Mouse (Mus musculus): Measurements from ENCODE around the gene Snrpd2. TPM values are rescaled to one million over a fixed set of nuclear protein-coding genes. Genes with fewer than 3 reads are reported as not detected.
A peak's percentile ranks its signal among the peaks of the same experiment; 100 is the strongest.
"Not testable (repeated sequence)": the region's sequence is repeated elsewhere in the genome, so short reads cannot be mapped to it uniquely, and the experiment has no call there.

Gene Snrpd2
- polyA plus RNA-seq, 1 experiment from 2014 or later: 122 TPM

GRCm38 (mm10) chr7:19151121-19151520 is 1.6 kb downstream of the Snrpd2 start:
- H3K4me3 ChIP-seq (replicated peaks): peak overlapping the region; percentile 64; the same call in 1 of the 2 replicates
- 0 out of 2 replicates have a peak overlapping the region, but pooled peaks have one; percentile 67 for H3K9ac ChIP-seq (replicated peaks)
- not testable (repeated sequence) for H3K9me3 ChIP-seq (replicated peaks); H3K27ac ChIP-seq (replicated peaks); ATAC-seq (ENCODE audit: low FRiP score); H3K27me3 ChIP-seq (replicated peaks)
- peak overlapping the region; percentile 74; the same call in 1 of the 2 replicates for H3K4me2 ChIP-seq
- peaks cover 30% of the 10 kb centered on the region for H3K4me1 ChIP-seq
- H3K36me3 ChIP-seq: peaks cover 38% of the 10 kb centered on the region
- 91% methylated on average over 10 of the region's 10 CpGs for WGBS

GRCm38 (mm10) chr7:19154796-19155195 is 5.3 kb downstream of the Snrpd2 start:
- Histone ChIP-seq H3K27me3 (replicated peaks) (peaks cover 6% of the 10 kb centered on the region), H3K4me1 (peaks cover 34% of the 10 kb centered on the region), H3K9me3 (replicated peaks) (no peaks in the 10 kb centered on the region), H3K4me3 (replicated peaks) (no peak overlapping the region), H3K27ac (replicated peaks) (no peak overlapping the region), H3K9ac (replicated peaks) (no peak overlapping the region), H3K4me2 (no peak overlapping the region), H3K36me3 (peaks cover 38% of the 10 kb centered on the region)
- no peak for ATAC-seq (ENCODE audit: low FRiP score)
- 80% methylated on average over 8 of the region's 8 CpGs for WGBS

- no peak for ATAC-seq (ENCODE audit: low FRiP score)
- peaks cover 11% of the 10 kb centered on the region for H3K27me3 ChIP-seq (replicated peaks)
- no peak overlapping the region for H3K9ac ChIP-seq (replicated peaks)
- H3K4me1 ChIP-seq: peaks cover 33% of the 10 kb centered on the region
- 50% methylated on average over 13 of the region's 13 CpGs for WGBS
- no peaks in the 10 kb centered on the region for H3K9me3 ChIP-seq (replicated peaks)
- H3K27ac ChIP-seq (replicated peaks): 0 out of 2 replicates have a peak overlapping the region, but pooled peaks have one; percentile 23
- no peak overlapping the region for H3K4me3 ChIP-seq (replicated peaks)
- H3K4me2 ChIP-seq: no peak overlapping the region
- peaks cover 38% of the 10 kb centered on the region for H3K36me3 ChIP-seq
Observed at GRCm38 (mm10) chr7:19155825-19156475, 6.4 kb downstream of the Snrpd2 start.

- peaks cover 30% of the 10 kb centered on the region for H3K36me3 ChIP-seq
- WGBS: 5% methylated on average over 30 of the region's 30 CpGs
Observed at GRCm38 (mm10) chr7:19157160-19157800, 7.8 kb downstream of the Snrpd2 start.

GRCm38 (mm10) chr7:19158601-19159000 is 9.1 kb downstream of the Snrpd2 start:
- Histone ChIP-seq H3K4me2 (no peak overlapping the region), H3K4me3 (replicated peaks) (no peak overlapping the region), H3K27me3 (replicated peaks) (peaks cover 28% of the 10 kb centered on the region), H3K4me1 (peaks cover 30% of the 10 kb centered on the region), H3K9ac (replicated peaks) (no peak overlapping the region), H3K9me3 (replicated peaks) (no peaks in the 10 kb centered on the region), H3K36me3 (peaks cover 18% of the 10 kb centered on the region), H3K27ac (replicated peaks) (no peak overlapping the region)
- no peak for ATAC-seq (ENCODE audit: low FRiP score)
- WGBS: 69% methylated on average over 11 of the region's 11 CpGs

More at GRCm38 (mm10) chr7:19157160-19157800, 7.8 kb downstream of the Snrpd2 start:
- 0 out of 2 replicates have a peak overlapping the region, but pooled peaks have one; percentile 8 for H3K9ac ChIP-seq (replicated peaks)
- peaks cover 17% of the 10 kb centered on the region for H3K27me3 ChIP-seq (replicated peaks)
- peak overlapping the region; percentile 4 for H3K4me3 ChIP-seq (replicated peaks)
- ATAC-seq (ENCODE audit: low FRiP score): peak; percentile 68
- peak overlapping the region; percentile 68 for H3K27ac ChIP-seq (replicated peaks)
- H3K4me2 ChIP-seq: peak overlapping the region; percentile 43
- no peaks in the 10 kb centered on the region for H3K9me3 ChIP-seq (replicated peaks)
- H3K4me1 ChIP-seq: peaks cover 30% of the 10 kb centered on the region

- 16% methylated on average over 18 of the region's 18 CpGs for WGBS
- Histone ChIP-seq H3K27ac (replicated peaks) (no peak overlapping the region), H3K27me3 (replicated peaks) (peaks cover 36% of the 10 kb centered on the region), H3K9ac (replicated peaks) (no peak overlapping the region), H3K4me2 (peak overlapping the region; percentile 75), H3K36me3 (peaks cover 10% of the 10 kb centered on the region; the same call in 1 of the 2 replicates), H3K4me3 (replicated peaks) (peak overlapping the region; percentile 42; the same call in 1 of the 2 replicates), H3K9me3 (replicated peaks) (no peaks in the 10 kb centered on the region), H3K4me1 (peaks cover 33% of the 10 kb centered on the region)
- ATAC-seq (ENCODE audit: low FRiP score): no peak
Observed at GRCm38 (mm10) chr7:19159411-19159810, 9.9 kb downstream of the Snrpd2 start.

- H3K36me3 ChIP-seq: 0 out of 2 replicates have a peak, but pooled peaks cover 4% of the 10 kb centered on the region
- ATAC-seq (ENCODE audit: low FRiP score): peak; percentile 65
- H3K4me3 ChIP-seq (replicated peaks): peak overlapping the region; percentile 42
- WGBS: 2% methylated on average over 20 of the region's 20 CpGs
- H3K27me3 ChIP-seq (replicated peaks): peaks cover 43% of the 10 kb centered on the region
- H3K27ac ChIP-seq (replicated peaks): no peak overlapping the region
- H3K9ac ChIP-seq (replicated peaks): peak overlapping the region; percentile 51
- H3K9me3 ChIP-seq (replicated peaks): no peaks in the 10 kb centered on the region
- H3K4me2 ChIP-seq: peak overlapping the region; percentile 75
- H3K4me1 ChIP-seq: peaks cover 39% of the 10 kb centered on the region
Observed at GRCm38 (mm10) chr7:19160115-19160514, 10.6 kb downstream of the Snrpd2 start.

GRCm38 (mm10) chr7:19162928-19163327 is 13.4 kb downstream of the Snrpd2 start:
- no peaks in the 10 kb centered on the region for H3K36me3 ChIP-seq
- no peak overlapping the region for H3K27ac ChIP-seq (replicated peaks)
- no peaks in the 10 kb centered on the region for H3K9me3 ChIP-seq (replicated peaks)
- no peak overlapping the region for H3K4me2 ChIP-seq
- no peak overlapping the region for H3K9ac ChIP-seq (replicated peaks)
- peaks cover 33% of the 10 kb centered on the region for H3K4me1 ChIP-seq
- WGBS: 88% methylated on average over 7 of the region's 7 CpGs
- H3K27me3 ChIP-seq (replicated peaks): peaks cover 48% of the 10 kb centered on the region
- ATAC-seq (ENCODE audit: low FRiP score): no peak
- no peak overlapping the region for H3K4me3 ChIP-seq (replicated peaks)

GRCm38 (mm10) chr7:19163752-19164151 is 14.2 kb downstream of the Snrpd2 start:
- Histone ChIP-seq H3K27ac (replicated peaks) (no peak overlapping the region), H3K9me3 (replicated peaks) (no peaks in the 10 kb centered on the region), H3K4me1 (peaks cover 33% of the 10 kb centered on the region), H3K36me3 (no peaks in the 10 kb centered on the region), H3K4me2 (peak overlapping the region; percentile 32; the same call in 1 of the 2 replicates), H3K4me3 (replicated peaks) (no peak overlapping the region), H3K27me3 (replicated peaks) (peaks cover 48% of the 10 kb centered on the region), H3K9ac (replicated peaks) (no peak overlapping the region)
- WGBS: 26% methylated on average over 12 of the region's 12 CpGs
- no peak for ATAC-seq (ENCODE audit: low FRiP score)

- Histone ChIP-seq H3K4me3 (replicated peaks) (no peak overlapping the region), H3K4me2 (peak overlapping the region; percentile 32), H3K36me3 (no peaks in the 10 kb centered on the region), H3K9me3 (replicated peaks) (no peaks in the 10 kb centered on the region), H3K27me3 (replicated peaks) (peaks cover 48% of the 10 kb centered on the region), H3K9ac (replicated peaks) (no peak overlapping the region), H3K4me1 (peaks cover 32% of the 10 kb centered on the region), H3K27ac (replicated peaks) (no peak overlapping the region)
- 2% methylated on average over 6 of the region's 6 CpGs for WGBS
- no peak for ATAC-seq (ENCODE audit: low FRiP score)
Observed at GRCm38 (mm10) chr7:19164189-19164588, 14.7 kb downstream of the Snrpd2 start.

- Histone ChIP-seq H3K4me1 (peaks cover 24% of the 10 kb centered on the region), H3K4me2 (peak overlapping the region; percentile 32), H3K9me3 (replicated peaks) (no peaks in the 10 kb centered on the region), H3K9ac (replicated peaks) (no peak overlapping the region), H3K4me3 (replicated peaks) (no peak overlapping the region), H3K27me3 (replicated peaks) (peaks cover 41% of the 10 kb centered on the region), H3K36me3 (no peaks in the 10 kb centered on the region), H3K27ac (replicated peaks) (no peak overlapping the region)
- no peak for ATAC-seq (ENCODE audit: low FRiP score)
- WGBS: 2% methylated on average over 13 of the region's 13 CpGs
Observed at GRCm38 (mm10) chr7:19164978-19165377, 15.5 kb downstream of the Snrpd2 start.
